Mouse (Mus musculus) gastrocnemius, postnatal 4 days (tissue): ENCODE data around the gene Pnrc2. TPM values are rescaled to one million over a fixed set of nuclear protein-coding genes. Genes with fewer than 3 reads are reported as not detected.
A peak's percentile ranks its signal among the peaks of the same experiment; 100 is the strongest.

Source experiments
- DNase-seq, 2 experiments: peaks; one replicate each; pipeline ENCODE4 v3.0.0; 2021 to 2022; ENCODE audit warnings: low spot score in 2 of 2, mixed read lengths in 2 of 2
- total RNA-seq, 2 experiments: library from RNA; stranded (reverse); gene quantifications; 2 replicates each; pipeline ENCODE4 v1.2.3; 2021

Pnrc2 gene
- total RNA-seq, 2 experiments from 2014 or later = 76.6 to 91.3 TPM

DNA sequence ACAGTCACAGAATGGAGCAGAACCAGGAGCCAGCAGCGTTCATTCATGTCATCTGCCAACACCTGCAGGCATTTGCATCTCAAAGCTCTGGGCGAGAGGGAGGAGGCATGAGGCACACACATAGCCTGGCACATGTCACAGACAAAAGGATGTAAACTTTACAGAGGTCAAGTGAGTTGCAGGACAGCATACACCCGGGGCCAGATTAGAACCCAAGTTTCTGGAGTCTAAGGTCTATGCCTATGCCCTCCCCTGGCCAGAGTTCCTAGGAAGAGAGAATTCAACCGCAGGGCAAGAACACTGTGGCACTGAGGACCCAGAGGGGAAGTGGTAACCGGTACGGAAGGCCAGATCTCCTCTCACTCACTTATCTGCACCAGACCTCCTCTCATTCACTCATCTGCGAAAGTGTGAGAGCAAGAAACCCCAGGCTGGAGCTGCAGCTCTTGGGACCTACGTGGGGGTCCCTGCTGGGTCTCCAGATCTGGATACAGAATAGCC is 21.5 kb upstream of the Pnrc2 start, which contains the start of gene Cnr2:
Gene Cnr2 (plus strand): TSS at position 324 of the 501 bp plus-strand sequence.
- DNase-seq = no peak

DNA sequence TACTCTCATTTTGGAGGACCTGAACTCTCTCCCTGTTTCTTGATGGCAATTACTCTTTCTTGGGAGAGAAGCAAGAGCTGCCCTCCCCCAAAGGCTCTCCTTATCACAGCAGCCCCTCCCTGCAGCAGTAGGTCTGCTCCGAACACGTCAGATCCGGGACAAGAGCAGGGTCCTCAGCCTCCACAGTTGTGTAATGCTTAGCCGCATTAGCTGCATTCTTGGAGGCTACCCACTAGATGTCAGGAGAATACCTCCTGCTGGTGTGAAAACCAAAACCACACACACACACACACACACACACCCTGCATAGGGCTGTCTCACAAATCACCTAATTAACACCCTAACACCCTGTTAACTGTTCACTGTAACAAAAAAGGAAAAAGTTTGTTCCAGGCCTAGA is 19.2 kb upstream of the Pnrc2 start:
- DNase-seq = no peak

DNA sequence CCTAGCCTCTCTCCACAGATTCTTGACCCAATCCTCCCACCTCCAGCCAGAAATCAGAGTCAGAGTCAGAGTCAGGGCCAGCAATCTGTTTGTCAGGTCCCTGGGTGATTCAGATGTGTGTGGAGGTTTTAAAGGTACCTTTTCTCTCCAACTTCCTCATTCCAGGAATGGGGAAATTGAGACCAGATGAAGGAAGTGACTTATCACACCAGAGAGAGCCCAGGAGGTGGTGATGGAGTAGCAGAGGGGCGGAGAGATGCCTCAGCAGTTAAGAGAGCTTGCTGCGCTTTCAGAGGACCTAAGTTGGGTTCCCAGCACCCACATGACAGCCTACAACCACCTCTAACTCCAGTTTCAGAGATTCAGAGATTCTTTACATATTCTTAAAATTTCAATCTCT is 17.9 kb upstream of the Pnrc2 start:
- no peak for DNase-seq

DNA sequence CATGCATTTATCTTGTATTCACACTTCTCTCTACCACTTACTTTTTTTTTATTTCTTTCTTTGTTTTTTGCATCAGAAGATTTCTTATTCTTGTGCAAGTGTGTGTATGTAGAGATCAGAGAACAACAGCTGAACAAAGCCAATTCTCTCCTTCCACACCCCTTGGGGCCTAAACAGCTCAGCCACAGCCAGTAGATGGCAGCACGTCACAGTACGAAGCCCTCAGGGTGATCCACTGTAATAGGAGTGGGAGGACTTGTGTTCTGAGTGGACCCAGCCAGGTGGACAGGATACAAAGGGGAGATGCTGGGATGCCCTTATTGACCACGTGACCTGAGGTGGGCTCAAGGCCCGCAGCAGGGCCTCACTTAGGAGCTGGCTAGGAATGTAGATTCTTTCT is 16.2 kb upstream of the Pnrc2 start:
- peak; percentile 55 to 70 for DNase-seq

DNA sequence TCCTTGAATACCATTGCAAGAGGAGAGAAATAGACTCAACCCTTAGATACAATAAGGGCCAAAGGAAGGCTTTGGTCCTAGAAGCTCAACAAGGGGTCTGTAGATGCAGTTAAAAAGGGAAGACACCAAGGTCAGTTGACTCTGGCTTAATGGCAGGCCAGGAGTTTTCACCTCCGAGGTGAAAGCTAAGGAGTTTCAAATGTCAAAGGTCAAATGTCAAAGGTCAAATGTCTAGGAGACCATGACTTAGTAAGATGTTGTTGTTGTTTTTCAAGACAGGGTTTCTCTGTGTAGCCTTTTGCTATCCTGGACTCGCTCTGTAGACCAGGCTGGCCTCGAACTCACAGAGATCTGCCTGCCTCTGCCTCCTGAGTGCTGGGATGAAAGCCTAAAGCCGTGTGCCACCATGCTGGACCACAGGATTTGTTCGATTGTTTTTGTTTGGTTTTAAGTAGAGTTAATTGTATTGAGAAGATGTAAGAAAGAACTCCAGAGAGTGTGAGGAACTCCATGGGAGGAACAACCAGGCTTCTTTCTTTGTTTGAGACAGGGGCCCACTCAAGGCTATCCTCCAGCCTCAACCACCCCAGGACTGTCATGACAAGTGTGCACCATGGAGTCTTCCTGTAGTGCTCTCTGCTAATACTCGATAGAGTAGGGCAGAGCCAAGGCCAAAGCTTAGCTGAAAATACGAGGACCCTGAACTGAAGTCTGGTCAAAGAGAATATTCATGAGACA is 15.7 kb upstream of the Pnrc2 start:
- DNase-seq = no peak

DNA sequence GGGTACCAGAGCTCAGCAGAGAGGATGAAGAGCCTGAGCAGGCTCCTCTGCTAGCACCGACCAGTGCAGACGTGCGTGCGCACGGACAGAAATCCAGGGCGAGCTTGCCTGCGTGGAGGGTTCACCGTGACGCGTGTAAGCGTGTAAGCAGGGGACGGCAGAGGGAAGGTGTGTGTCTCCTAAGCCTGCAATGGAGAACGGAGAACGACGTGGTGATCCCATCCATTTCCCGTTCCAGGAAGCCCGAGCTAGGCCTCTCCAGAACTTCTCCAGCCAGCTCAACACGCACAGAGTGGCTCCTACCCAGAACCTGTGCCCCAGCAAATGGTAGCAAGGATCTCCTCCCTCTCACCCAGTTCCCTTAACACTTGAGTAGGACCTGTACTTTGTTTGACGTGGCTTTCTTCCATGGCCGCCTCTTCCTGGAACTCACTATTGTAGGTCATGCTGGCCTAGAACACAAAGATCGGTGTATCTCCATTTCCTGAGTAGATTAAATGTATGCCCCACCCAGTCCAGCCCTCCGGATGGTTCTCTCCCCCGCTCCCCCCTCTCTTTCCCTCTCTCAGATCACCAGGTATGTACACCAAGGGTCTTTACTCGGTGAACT is 14.9 kb upstream of the Pnrc2 start:
- no peak for DNase-seq

DNA sequence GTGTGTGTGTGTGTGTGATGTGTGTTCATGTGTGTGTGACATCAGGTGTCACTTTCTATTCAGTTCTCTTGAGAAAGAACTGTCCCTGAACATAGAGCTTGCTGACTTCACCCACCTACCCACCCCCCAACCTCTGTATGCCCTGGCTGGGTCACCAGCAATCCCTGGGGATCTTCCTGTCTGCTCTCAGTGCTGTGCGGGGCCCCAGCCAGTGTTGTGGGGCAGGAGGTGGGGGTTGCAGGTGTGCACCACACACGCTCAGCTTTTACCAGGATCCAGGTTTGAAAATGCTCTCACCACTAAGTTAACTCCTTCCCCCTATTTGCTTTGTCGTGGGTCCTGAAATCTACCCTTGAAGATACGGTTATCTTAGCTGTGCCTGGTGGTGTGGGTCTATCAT is 12.5 kb upstream of the Pnrc2 start:
- DNase-seq = no peak

DNA sequence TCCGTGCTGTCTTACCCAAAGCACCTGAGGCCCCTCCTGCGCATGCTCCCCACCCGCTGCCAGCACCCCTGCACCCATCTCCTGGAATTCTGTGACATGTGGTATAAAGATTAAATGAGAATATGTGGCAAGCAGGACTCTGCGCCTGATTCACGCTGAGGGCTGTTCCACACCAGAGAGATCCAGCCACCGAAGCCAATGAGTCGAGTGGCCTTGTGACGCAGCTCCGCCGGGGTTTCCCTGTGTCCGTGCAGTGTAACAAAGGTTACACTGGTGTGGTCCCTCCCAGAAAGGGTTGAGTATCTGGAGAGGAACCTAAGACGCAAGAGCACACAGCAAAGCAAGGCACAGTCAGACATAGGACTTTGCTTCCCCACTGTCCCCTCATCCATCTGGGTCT is 12.0 kb upstream of the Pnrc2 start:
- no peak for DNase-seq

DNA sequence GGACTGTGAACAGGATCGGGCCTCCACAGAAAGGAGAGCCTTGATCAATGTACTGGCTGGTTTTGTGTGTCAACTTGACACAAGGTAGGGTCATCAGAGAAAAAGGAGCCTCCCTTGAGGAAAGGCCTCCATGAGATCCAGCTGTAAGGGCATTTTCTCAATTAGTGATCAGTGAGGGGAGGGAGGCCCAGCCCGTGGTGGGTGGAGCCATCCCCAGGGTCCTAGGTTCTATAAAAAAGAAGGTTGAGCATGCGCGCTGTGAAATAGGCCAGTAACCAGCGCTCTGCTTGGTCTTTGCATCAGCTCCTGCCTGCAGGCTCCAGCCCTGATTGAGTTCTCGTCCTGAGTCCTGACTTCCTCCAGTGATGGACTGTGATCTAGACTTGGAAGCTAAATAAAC is 10.9 kb upstream of the Pnrc2 start:
- no peak for DNase-seq

DNA sequence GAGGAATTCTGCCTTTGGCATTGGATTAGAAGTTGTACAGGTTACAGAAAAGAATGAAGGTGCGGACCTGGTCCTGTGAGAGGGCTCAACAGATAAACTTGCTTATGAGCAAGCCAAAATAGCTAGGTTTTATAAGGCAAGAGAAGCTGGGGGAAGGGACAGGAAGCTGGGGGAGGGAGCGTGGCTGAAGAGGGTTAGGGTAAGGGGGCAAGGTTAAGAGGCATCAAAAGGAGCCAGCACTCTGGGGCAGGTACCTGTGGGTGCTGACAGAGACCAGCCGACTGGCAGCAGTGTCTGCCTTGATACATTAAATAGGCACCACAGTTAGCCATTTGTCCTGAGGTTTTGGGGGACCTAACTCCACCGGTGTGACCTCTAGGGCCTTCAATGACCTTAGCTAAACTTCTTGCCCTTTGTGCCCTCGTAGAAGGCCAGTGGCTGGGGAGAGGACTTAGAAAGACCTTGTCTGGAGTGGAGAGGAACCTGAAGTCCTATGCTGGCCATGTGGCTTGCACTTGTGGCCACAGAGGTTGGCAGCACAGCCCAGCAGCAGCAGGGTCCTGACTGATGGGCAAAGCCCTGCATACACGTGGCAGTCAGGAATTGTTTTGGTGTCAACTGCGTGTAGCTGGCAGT is 10.3 kb upstream of the Pnrc2 start:
- DNase-seq = no peak

DNA sequence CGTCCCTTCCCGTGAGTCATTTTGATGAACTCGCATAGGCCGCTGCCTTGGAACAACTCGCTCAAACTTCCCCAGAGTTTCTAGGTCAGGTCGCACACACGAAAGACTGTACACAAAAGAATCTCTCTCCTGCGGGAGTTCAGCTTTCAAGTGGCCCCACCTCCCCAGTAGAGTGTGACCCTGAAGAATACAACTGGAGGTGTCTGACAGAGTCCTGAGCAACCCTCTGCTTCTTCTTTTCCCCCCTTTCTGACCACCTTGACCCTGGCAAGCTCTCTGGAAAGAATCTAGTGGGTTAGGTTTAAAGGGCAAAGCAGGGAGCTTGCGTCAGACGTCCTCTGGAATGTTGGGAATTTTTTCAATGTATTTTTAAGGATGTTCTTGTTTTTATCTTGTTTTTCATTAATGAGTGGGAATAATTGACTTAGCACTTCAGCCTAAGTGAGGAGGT is 9.8 kb upstream of the Pnrc2 start:
- no peak for DNase-seq

DNA sequence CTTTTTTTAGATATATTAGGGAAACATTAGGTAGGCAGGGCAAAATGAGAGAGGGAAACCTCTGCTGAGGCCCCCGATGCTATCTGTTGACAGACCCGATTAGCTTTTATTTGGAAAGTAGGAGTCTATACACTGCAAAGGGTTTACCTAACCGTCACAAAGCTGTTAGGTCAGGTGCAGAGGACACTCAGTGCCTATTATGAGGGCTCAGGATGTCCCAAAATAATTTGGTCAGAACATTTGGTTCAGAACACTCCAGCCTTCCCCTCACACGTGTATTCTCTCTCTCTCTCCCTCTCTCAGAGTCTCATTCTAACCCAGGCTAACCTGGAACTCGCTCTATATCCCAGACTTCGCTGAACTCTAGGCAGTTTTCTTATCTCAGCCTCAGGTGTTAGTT is 8.4 kb upstream of the Pnrc2 start:
- DNase-seq = no peak

DNA sequence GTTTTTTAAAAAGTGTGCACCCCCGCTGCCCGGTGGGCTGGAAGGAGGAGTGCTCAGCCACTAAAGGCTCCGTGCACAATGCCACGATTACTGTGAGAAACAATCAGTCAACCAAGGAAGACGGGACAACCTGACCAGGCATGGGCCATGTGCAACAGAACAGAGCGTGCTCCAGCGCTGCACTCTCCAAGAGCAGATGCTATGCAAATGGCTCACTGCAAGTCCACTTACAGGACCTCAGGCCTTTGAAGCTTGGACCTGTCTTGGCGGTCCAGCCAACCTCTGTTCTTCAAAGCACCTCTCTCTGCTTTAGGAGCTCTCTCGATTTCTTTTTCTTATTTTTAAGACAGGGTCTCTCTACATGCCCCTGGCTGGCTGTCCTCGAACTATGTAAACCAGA is 6.9 kb upstream of the Pnrc2 start:
- DNase-seq = no peak

DNA sequence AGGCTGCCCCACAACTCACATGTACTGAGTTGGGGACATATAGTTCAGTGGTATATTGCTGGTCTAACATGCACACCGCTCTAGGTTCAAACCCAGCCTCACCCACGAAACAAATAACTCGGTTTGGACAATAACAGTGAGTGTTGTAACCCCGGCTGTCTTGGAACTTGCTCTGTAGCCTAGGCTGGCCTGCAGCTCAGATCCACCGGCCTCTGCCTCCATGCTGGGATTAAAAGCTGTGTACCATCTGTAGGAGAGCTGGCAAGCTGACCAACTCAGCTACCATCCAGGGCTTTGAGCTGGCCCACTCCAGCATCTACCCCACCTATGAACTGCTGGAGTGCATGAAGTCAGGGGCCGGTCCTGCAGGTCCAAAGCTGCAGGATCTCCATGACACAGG is 6.4 kb upstream of the Pnrc2 start:
- no peak for DNase-seq

DNA sequence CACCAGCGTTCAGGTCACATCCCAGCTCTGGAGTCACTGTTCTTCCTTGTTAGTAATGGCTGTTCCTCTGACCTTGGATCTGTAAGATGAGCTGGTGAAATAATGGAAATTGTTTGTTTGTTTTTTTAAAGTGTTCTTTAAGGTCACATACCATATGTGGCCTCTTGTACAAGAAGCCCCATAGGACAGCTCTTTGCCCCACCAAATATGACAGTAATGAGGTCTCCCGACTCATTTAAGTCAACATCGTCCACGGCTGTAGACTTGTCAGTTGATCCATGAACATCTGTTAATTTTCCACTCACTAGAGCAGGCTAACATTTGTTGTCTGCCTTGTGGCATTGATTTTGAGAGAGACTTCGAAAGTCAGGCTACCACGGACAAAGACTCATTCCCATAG is 5.4 kb upstream of the Pnrc2 start:
- no peak for DNase-seq

DNA sequence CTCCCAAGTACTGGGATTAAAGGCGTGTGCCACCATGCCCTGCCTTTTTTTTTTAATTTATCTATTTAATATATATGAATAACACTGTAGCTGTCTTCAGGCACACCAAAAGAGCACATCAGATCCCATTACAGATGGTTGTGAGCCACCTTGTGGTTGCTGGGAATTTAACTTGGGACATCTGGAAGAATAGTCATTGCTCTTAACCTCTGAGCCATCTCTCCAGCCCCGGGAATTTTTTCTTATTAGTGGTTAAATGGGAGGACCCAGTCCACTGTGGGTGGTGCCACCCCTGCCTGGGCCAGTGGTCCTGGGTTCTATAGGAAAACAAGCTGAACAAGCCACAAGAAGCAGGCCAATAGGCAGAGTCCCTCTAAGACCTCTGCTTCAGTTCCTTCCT is 4.1 kb upstream of the Pnrc2 start:
- no peak for DNase-seq

DNA sequence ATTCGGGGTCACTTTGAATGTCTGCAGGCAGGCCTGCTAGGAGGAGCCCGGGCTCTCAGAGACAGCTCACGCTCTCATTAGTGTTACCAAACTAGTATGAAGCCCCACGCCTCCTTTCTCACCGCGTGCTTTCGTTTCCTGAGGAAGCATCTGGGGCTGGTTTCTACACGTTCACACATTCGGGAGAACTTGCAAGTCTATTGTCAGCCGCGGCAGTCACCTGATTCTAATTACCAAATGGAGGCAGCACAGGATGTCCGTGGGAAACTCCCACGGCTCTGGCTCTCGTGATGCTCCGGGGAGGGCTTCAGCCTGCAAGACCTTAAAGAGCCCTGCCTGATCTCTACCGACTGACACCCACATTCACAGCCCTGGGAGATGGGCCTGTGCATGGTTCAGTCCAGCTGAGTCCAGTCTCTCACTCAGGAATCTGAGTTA is 3.0 kb upstream of the Pnrc2 start:
- DNase-seq = peak in 1 of 2 experiments; percentile 58

DNA sequence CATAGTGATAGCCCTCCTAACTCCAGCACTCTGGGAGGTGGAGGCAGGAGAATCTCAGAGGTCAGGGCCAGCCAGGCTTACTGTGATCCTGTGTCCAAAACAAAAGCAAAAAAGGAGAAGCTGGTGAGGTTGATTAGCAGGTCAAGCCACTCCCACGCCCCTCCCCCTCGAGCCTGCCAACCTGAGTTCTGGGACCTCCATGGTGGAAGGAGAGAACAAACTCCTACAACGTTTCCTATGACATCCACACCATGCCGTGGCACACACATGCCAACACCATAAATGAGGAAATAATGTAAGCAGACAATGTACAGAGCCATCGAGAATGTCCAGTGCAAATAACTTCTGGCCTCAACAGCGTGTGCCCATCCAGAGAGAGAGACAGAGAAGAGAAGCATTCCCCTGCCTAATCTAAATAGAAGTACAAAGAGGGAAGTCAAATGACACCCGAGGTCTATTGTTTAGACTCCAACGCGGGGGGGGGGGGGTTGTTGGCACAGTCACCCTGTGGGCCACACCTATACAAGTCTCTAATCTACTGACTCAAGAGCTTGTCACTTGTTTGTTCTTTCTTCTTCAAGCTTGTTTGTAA is 2.4 kb upstream of the Pnrc2 start:
- peak in 1 of 2 experiments; percentile 60 for DNase-seq

DNA sequence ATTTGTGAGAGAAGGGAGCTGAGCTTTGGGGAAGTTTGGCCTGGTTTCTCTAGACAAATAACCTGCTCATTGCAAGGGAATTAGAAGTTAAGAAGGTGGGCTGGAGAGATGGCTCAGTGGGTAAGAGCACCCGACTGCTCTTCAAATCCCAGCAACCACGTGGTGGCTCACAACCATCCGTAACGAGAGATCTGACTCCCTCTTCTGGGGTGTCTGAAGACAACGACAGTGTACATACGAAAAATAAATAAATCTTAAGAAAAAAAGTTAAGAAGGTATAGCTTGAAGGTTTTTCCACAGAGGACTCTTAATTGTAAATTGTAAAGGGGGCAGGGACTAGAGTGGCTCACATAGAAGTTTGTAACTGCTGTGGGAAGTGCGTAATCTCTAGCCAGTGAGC is 1.9 kb upstream of the Pnrc2 start:
- DNase-seq = no peak

DNA sequence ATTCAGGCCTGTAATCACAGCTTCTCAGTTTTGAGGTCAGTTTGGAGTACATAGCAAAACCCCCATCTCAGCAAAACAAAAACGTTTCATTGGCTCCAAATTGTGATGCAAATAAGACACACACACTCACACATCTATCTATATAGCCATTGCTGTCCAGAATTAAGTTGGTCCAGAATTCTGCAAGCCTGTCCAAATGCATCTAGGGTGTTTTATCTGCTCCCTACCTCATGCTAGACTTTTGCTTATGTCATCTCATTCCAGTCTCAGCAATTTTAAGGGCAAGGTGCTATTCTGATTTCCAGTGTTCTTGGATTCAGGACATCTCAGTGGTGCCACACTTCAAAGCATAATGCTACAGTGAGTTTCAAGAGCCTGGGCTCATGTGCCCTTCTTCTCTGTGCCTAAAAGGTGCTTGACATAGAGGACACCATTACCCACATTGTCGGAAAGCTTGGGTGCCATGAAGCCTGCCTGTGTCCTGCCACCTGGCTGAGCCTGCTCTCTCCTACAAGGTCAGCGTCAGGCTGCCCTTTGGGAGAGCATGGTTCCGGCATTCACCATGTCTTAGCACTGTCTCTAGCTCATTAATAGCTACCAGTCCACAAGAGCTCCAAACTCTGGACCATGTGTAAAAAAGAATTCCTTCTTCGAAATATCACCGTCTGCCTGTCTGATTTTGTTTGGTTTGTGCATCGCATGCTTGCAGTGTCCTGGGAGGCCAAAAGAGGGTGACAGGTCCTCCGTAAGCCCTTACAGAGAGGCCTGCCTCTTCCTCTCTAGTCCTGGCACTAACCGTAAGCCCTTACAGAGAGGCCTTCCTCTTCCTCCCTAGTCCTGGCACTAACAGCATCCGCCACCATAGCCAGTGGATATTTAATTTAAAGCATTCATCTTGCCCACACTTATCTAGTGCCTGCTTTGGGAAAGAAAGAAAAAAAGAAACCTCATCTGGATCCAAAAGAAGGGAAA is 1.2 kb upstream of the Pnrc2 start:
- no peak for DNase-seq
